Mouse (Mus musculus): ENCODE measurements around the gene Gm12789.

Gene Gm12789

DNA sequence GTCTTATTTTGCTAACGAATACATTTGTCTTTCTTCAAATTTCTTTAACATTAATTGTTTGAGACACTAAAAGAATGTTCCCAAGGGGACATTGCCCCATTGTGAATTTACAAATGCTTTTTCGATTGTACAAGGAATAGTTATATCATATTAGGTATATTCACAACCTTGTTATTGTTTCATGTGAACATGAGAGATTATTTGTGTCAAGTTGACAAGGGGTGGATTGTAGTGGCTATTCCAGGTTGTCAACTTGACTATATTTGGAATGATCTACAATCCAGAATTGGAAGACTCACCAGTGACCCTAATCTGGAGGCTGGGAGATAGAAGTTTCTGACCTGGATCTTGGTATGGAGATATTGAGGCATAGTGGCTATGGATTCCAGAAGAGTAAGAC lies at the start of gene Gm12789:
Gene Gm12789 (plus strand): TSS at position 301 of the 400 bp plus-strand sequence.
- WGBS = 85% methylated on average over 2 of the region's 2 CpGs

- WGBS = 75% methylated on average over 2 of the region's 2 CpGs
Measured at GRCm38 (mm10) chr4:101940107-101940506, 46.3 kb upstream of the Gm12789 start, which contains the start of gene Gm12794. Gene Gm12794 (plus strand): TSS chr4:101940407.

DNA sequence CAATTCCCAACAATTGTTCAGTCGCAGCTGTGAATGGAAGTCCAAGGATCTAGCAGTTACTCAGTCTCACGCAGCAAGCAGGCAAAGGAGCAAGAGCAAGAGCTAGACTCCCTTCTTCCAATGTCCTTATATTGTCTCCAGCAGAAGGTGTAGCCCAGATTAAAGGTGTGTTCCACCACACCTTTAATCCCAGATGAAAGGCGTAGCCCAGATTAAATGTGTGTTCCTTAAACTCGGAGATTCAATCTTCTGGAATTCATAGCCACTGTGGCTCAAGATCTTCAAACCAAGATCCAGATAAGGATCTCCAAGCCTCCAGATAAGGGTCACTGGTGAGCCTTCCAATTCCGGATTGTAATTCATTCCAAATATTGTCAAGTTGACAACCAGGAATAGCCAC lies 5.5 kb upstream of the Gm12789 start, which contains the start of gene Gm12790:
Gene Gm12790 (minus strand): TSS at position 101 of the 400 bp plus-strand sequence.
- 86% methylated on average over 1 of the region's 5 CpGs for WGBS

DNA sequence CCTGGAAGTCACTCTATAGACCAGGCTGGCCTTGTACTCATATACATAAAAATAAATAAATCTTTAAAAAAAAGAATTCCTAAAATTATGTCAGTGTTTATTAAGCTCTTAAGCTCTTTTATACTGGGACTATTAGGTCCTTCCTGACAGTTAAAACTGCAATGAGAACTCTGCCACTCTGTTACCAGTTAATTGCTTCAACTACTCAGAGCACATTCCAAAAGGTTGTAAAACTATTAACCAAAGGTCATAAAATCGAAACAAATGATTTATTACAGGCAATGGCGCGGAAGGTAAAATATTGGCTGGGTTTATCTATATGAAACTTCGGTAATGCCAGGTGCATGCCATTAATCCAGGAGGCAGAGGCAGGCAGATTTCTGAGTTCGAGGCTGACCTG lies 748 bp upstream of the Gm12789 start:
- WGBS = 94% methylated on average over 5 of the region's 5 CpGs

DNA sequence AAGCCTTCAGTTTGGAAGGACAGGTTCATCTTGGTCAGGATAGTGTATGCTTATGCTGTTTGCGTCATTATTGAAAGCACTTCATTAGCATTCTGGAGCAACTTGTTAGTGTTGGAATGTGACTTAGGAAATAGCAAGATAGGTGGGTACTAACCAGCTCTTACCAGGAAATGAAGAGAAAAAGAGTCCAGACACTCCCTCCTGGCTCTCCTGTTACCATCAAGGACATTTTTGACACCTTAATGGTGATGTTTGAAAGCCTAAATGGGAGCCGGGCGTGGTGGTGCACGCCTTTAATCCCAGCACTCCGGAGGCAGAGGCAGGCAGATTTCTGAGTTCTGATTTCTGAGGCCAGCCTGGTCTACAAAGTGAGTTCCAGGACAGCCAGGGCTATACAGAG lies 11.0 kb downstream of the Gm12789 start:
- WGBS = 93% methylated on average over 5 of the region's 5 CpGs

GRCm38 (mm10) chr4:101998267-101998922 lies 12.0 kb downstream of the Gm12789 start:
- WGBS = 29% methylated on average over 15 of the region's 15 CpGs

DNA sequence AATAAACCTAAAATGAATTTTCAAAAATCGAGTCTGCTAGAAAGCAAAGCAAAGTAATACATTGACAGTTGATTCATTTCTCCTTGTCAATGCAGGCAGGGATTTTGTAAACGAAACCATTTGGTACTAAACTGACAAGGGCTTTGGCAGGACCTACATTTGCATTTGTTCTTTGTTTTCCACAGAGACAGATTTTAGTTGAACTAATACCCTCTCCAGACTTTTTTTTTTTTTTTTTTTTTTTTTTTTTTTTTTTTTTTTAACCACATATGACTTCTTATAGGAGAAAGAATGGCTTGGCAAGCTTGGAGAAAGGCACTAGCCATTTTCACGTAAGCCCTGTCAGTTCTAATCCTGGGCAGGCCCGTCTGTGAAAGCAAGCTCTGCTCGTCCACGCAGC lies 40.2 kb downstream of the Gm12789 start:
- WGBS = 83% methylated on average over 6 of the region's 6 CpGs
